Mouse (Mus musculus) thymus, postnatal 25 days (tissue): ENCODE data around the gene Tmem263.

ENCODE experiments used
- DNase-seq: peaks from one replicate; pipeline ENCODE4 v3.0.0; 2022

The Tmem263 gene

GRCm38 (mm10) chr10:85102247-85103084 is at the start of gene Tmem263, which contains the start of gene Fhl4:
Tmem263 (plus strand) TSS chr10:85102627.
Fhl4 (minus strand) TSS chr10:85102495.
- peak; percentile 90 for DNase-seq

- no peak for DNase-seq
These were observed 47.6 kb upstream of the Tmem263 start for GRCm38 (mm10) chr10:85054876-85055275.

GRCm38 (mm10) chr10:85071605-85072152 is 30.7 kb upstream of the Tmem263 start:
- no peak for DNase-seq

GRCm38 (mm10) chr10:85101841-85102240 is 586 bp upstream of the Tmem263 start:
- DNase-seq = no peak

GRCm38 (mm10) chr10:85103085-85103885 is 858 bp downstream of the Tmem263 start:
- DNase-seq = peak; percentile 42

- DNase-seq = no peak
These were observed 12.0 kb downstream of the Tmem263 start for GRCm38 (mm10) chr10:85114409-85114808.

GRCm38 (mm10) chr10:85125184-85125583 is 22.8 kb downstream of the Tmem263 start:
- no peak for DNase-seq

- peak; percentile 91 for DNase-seq
These were observed 25.2 kb downstream of the Tmem263 start, which contains the start of gene Mterf2 for GRCm38 (mm10) chr10:85127395-85128287. Mterf2 (minus strand) TSS chr10:85128027.

GRCm38 (mm10) chr10:85128453-85128852 is 26.0 kb downstream of the Tmem263 start:
- peak; percentile 31 for DNase-seq

GRCm38 (mm10) chr10:85136573-85136972 is 34.1 kb downstream of the Tmem263 start:
- DNase-seq = no peak

- DNase-seq = no peak
These were observed 39.0 kb downstream of the Tmem263 start for GRCm38 (mm10) chr10:85141465-85141864.

GRCm38 (mm10) chr10:85146282-85146681 is 43.9 kb downstream of the Tmem263 start:
- no peak for DNase-seq

- DNase-seq = no peak
These were observed 46.8 kb downstream of the Tmem263 start for GRCm38 (mm10) chr10:85149226-85149625.

GRCm38 (mm10) chr10:85154195-85154594 is 51.8 kb downstream of the Tmem263 start:
- DNase-seq = peak; percentile 81

- DNase-seq = no peak
These were observed 55.0 kb downstream of the Tmem263 start for GRCm38 (mm10) chr10:85157451-85157850.

- DNase-seq = no peak
These were observed 57.7 kb downstream of the Tmem263 start for GRCm38 (mm10) chr10:85159989-85160619.

- DNase-seq = no peak
These were observed 59.4 kb downstream of the Tmem263 start for GRCm38 (mm10) chr10:85161745-85162351.

GRCm38 (mm10) chr10:85164791-85165190 is 62.4 kb downstream of the Tmem263 start:
- DNase-seq = no peak

GRCm38 (mm10) chr10:85165306-85165705 is 62.9 kb downstream of the Tmem263 start:
- no peak for DNase-seq
